Comparison of ENCODE assay signal across 11 mouse cellular contexts in the genomic region with DNA sequence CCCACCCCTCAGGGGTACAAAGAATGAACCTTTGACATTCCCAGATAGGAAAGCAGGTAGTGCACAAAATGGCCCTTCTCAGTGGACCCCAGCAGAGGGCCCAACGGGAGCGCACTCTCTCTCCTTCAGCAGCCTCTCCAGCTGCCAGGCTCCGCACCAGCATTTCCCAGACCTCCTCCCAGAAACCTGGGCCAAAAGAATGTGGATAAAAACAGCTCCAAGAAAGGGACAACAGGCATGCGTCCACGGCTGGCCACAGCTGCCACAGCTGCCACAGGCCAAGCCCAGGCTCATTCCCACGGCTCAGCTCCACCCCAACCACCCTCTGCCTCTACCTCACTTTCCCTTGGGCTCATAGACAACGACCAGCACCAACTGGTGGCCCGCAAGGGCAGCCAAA. TPM values are rescaled to one million over a fixed set of nuclear protein-coding genes. Genes with fewer than 3 reads are reported as not detected.
DNase-seq lines count a peak whose midpoint lies in the region; ATAC-seq and TF ChIP-seq lines count a peak whose summit lies in the region.
"Had no signal": no experiment of that assay in that cellular context is flagged by ENCODE, and none has a peak within 500 bp of the region (broad histone marks: within the 10 kb centered on the region; RNA-seq: fewer than 3 reads in every experiment).

No protein-coding gene starts in this region.

- 32% methylated on average over 8 of the region's 8 CpGs for WGBS in heart, embryonic 13.5 days
- WGBS in limb, embryonic 15.5 days: 52% methylated on average over 8 of the region's 8 CpGs

- peak overlapping the region; percentile 42 for H3K27ac ChIP-seq in heart, embryonic 13.5 days (replicated peaks)
- H3K27ac ChIP-seq in limb, embryonic 15.5 days: 0 out of 2 replicates have a peak overlapping the region, but pooled peaks have one; percentile 27
- H3K27ac ChIP-seq: embryonic facial prominence, embryonic 13.5 days; midbrain, embryonic 12.5 days had no signal

- peak; percentile 45 for DNase-seq in gastrocnemius, postnatal 10 days
- no peak for DNase-seq in gastrocnemius, postnatal 36 days
- DNase-seq in right cerebral cortex, adult 18-20 months: no peak
- no peak for DNase-seq in urinary bladder, postnatal 25 days (ENCODE audit: low spot score)
- DNase-seq: cerebellum, adult 18-20 months had no signal

- peaks cover 88% of the 10 kb centered on the region for H3K4me1 ChIP-seq in E14TG2a.4 (replicated peaks; ENCODE audit: low read depth, low read length)
- H3K4me1 ChIP-seq in heart, embryonic 13.5 days: peaks cover 21% of the 10 kb centered on the region
- peaks cover 15% of the 10 kb centered on the region for H3K4me1 ChIP-seq in limb, embryonic 15.5 days
- H3K4me1 ChIP-seq: midbrain, embryonic 12.5 days had no signal

- 0 out of 2 replicates have a peak, but pooled peaks cover 7% of the 10 kb centered on the region for H3K9me3 ChIP-seq in E14TG2a.4 (ENCODE audit: low read length)
- 0 out of 2 replicates have a peak, but pooled peaks cover 9% of the 10 kb centered on the region for H3K9me3 ChIP-seq in heart, embryonic 13.5 days
- no peaks in the 10 kb centered on the region for H3K9me3 ChIP-seq in limb, embryonic 15.5 days
- H3K9me3 ChIP-seq: embryonic facial prominence, embryonic 13.5 days; midbrain, embryonic 12.5 days had no signal

- ATAC-seq in heart, embryonic 13.5 days (ENCODE audit: extremely low read depth, insufficient number of reproducible peaks, low FRiP score, low TSS enrichment): no peak
- ATAC-seq in limb, embryonic 15.5 days (ENCODE audit: insufficient number of reproducible peaks, low FRiP score, low TSS enrichment, low read depth): 0 out of 2 replicates have a peak, but pooled peaks have one; percentile 41
- no peak for ATAC-seq in megakaryocyte, adult 5-6 weeks (ENCODE audit: poor library complexity, severe bottlenecking)

- H3K4me2 ChIP-seq in heart, embryonic 13.5 days: no peak overlapping the region
- no peak overlapping the region for H3K4me2 ChIP-seq in limb, embryonic 15.5 days
- H3K4me2 ChIP-seq: embryonic facial prominence, embryonic 13.5 days; midbrain, embryonic 12.5 days had no signal

- H3K9ac ChIP-seq in heart, embryonic 13.5 days: peak overlapping the region; percentile 35; the same call in 1 of the 2 replicates
- no peak overlapping the region for H3K9ac ChIP-seq in limb, embryonic 15.5 days
- H3K9ac ChIP-seq: embryonic facial prominence, embryonic 13.5 days; midbrain, embryonic 12.5 days had no signal

- intact Hi-C loops in gastrocnemius, postnatal 36 days (cut with DNase I): no loop called here

- TF ChIP-seq CTCF in E14TG2a.4 (conservative IDR thresholded peaks at IDR 0.05; ENCODE audit: low read length): no peak

- no peaks in the 10 kb centered on the region for H3K27me3 ChIP-seq in E14TG2a.4 (ENCODE audit: insufficient read depth, low read length)
- H3K27me3 ChIP-seq in heart, embryonic 13.5 days (replicated peaks): no peaks in the 10 kb centered on the region
- no peaks in the 10 kb centered on the region for H3K27me3 ChIP-seq in limb, embryonic 15.5 days
- H3K27me3 ChIP-seq: embryonic facial prominence, embryonic 13.5 days; midbrain, embryonic 12.5 days had no signal

- H3K36me3 ChIP-seq in E14TG2a.4 (ENCODE audit: insufficient read depth, low read length): peaks cover 65% of the 10 kb centered on the region
- H3K36me3 ChIP-seq in heart, embryonic 13.5 days: peaks cover 47% of the 10 kb centered on the region
- H3K36me3 ChIP-seq in limb, embryonic 15.5 days: peaks cover 12% of the 10 kb centered on the region
- H3K36me3 ChIP-seq: midbrain, embryonic 12.5 days had no signal

- H3K4me3 ChIP-seq in E14TG2a.4 (replicated peaks; ENCODE audit: low read length): 0 out of 2 replicates have a peak overlapping the region, but pooled peaks have one; percentile 35
- H3K4me3 ChIP-seq in heart, embryonic 13.5 days: no peak overlapping the region
- no peak overlapping the region for H3K4me3 ChIP-seq in limb, embryonic 15.5 days
- H3K4me3 ChIP-seq: embryonic facial prominence, embryonic 13.5 days; midbrain, embryonic 12.5 days had no signal

RNA-seq across cellular contexts. Expression of a gene that starts 25.7 kb away (rescaled TPM):
- total RNA-seq in gastrocnemius, postnatal 10 days (2021): 10 to 100 TPM; 18.5 to 28.3 TPM
- total RNA-seq in gastrocnemius, postnatal 36 days (2021): 1 to 10 TPM; 4.4 to 4.5 TPM
- 25.9 and 26.6 TPM in 2 replicates for polyA plus RNA-seq in heart, embryonic 13.5 days (2015; fragmentation: Nextera tagmentation; extraction: Ambion mirVana)
- 22.8 and 23.8 TPM in 2 replicates for polyA plus RNA-seq in limb, embryonic 15.5 days (2015; fragmentation: Nextera tagmentation; extraction: Ambion mirVana)
- 0.16 TPM in 1 of 2 replicates, not detected in the other for total RNA-seq in megakaryocyte, adult 5-6 weeks (2015)
- total RNA-seq in megakaryocyte, adult 5-6 weeks (2017): 0.77 and 2.1 TPM in 2 replicates
